Mouse (Mus musculus) CH12.LX (cell line): ENCODE results near the gene Carmil1. TPM values are rescaled to one million over a fixed set of nuclear protein-coding genes. Genes with fewer than 3 reads are reported as not detected.
"Not testable (repeated sequence)": the region's sequence is repeated elsewhere in the genome, so short reads cannot be mapped to it uniquely, and the experiment has no call there.

Source experiments
- DNase-seq: peaks from one replicate; pipeline ENCODE4 v3.0.0-alpha.2; 2013; ENCODE audit errors: extremely low read depth
- H3K27ac ChIP-seq: 2 replicates; pipeline ENCODE4 v1.5.1; 2012; ENCODE audit warnings: low read depth, mild to moderate bottlenecking, control low read depth, moderate library complexity; ENCODE audit not compliant: insufficient read depth
- H3K27me3 ChIP-seq: replicated peaks from 2 replicates; pipeline ENCODE3; 2012; ENCODE audit warnings: inconsistent platforms
- H3K36me3 ChIP-seq, 2 experiments: replicated peaks in 1 of 2; 2 replicates each; pipeline versions ENCODE3 to v1.6.1; 2012; ENCODE audit warnings: inconsistent platforms in 1 of 2, low read length in 1 of 2, mild to moderate bottlenecking in 1 of 2, mixed read lengths in 1 of 2, moderate library complexity in 1 of 2; ENCODE audit not compliant: control insufficient read depth in 1 of 2, insufficient read depth in 1 of 2
- H3K4me1 ChIP-seq, 2 experiments: 2 replicates each; pipeline ENCODE4 v1.6.1; 2012; ENCODE audit warnings: inconsistent platforms in 1 of 2, moderate library complexity in 1 of 2; ENCODE audit not compliant: insufficient read depth in 2 of 2, control insufficient read depth in 1 of 2
- H3K4me2 ChIP-seq: 2 replicates; pipeline ENCODE4 v1.6.1; 2012; ENCODE audit warnings: low read depth, mild to moderate bottlenecking, control low read depth; ENCODE audit not compliant: poor library complexity, insufficient read depth, severe bottlenecking
- H3K4me3 ChIP-seq, 3 experiments: fragments of 150-350 bp in 1 of 3; sonication (generic) in 1 of 3; replicated peaks in 1 of 3; 2 replicates each; pipeline versions ENCODE3 to v1.5.1; 2011 to 2012; ENCODE audit warnings: low read depth in 2 of 3, low read length in 2 of 3, mild to moderate bottlenecking in 2 of 3, moderate library complexity in 2 of 3, control low read depth in 1 of 3, improper control_type of control experiment in 1 of 3, inconsistent platforms in 1 of 3, mixed read lengths in 1 of 3; ENCODE audit not compliant: poor library complexity in 1 of 3
- H3K79me2 ChIP-seq: replicated peaks from 2 replicates; pipeline ENCODE4 v1.6.1; 2012; ENCODE audit warnings: mild to moderate bottlenecking, moderate library complexity; ENCODE audit not compliant: control insufficient read depth, poor library complexity, insufficient read depth, severe bottlenecking; ENCODE audit errors: extremely low read depth
- H3K9ac ChIP-seq: 2 replicates; pipeline ENCODE4 v1.6.1; 2012; ENCODE audit warnings: low read depth, mild to moderate bottlenecking, control low read depth, moderate library complexity; ENCODE audit not compliant: insufficient read depth
- H3K9me3 ChIP-seq: replicated peaks from 2 replicates; pipeline ENCODE3; 2012; ENCODE audit warnings: low read length, inconsistent platforms, mixed read lengths
- CHD1 ChIP-seq: IDR thresholded peaks from 2 replicates; pipeline ENCODE4 v1.6.1; 2012; ENCODE audit warnings: low read depth, low read length, improper control_type of control experiment, inconsistent platforms
- CHD2 ChIP-seq: IDR thresholded peaks from 2 replicates; pipeline ENCODE4 v1.6.1; 2011; ENCODE audit warnings: low read length, improper control_type of control experiment
- E2F4 ChIP-seq: IDR thresholded peaks from 2 replicates; pipeline ENCODE4 v1.6.1; 2011; ENCODE audit warnings: low read depth, low read length, improper control_type of control experiment; ENCODE audit not compliant: insufficient replicate concordance
- ELF1 ChIP-seq: IDR thresholded peaks from 2 replicates; pipeline ENCODE4 v1.6.1; 2014; ENCODE audit warnings: low read depth, mild to moderate bottlenecking, inconsistent platforms, low read length, improper control_type of control experiment
- KAT2A ChIP-seq: IDR thresholded peaks from 2 replicates; pipeline ENCODE4 v1.6.1; 2012; ENCODE audit warnings: low read length, improper control_type of control experiment, inconsistent platforms; ENCODE audit not compliant: insufficient replicate concordance
- MAFK ChIP-seq: IDR thresholded peaks from 2 replicates; pipeline ENCODE4 v1.6.1; 2011; ENCODE audit warnings: low read length, improper control_type of control experiment; ENCODE audit not compliant: insufficient replicate concordance
- MAX ChIP-seq: IDR thresholded peaks from 2 replicates; pipeline ENCODE4 v1.6.1; 2011; ENCODE audit warnings: low read length, improper control_type of control experiment
- MAZ ChIP-seq: IDR thresholded peaks from 2 replicates; pipeline ENCODE4 v1.6.1; 2012; ENCODE audit warnings: low read depth, mild to moderate bottlenecking, inconsistent platforms, low read length, improper control_type of control experiment, moderate library complexity
- MXI1 ChIP-seq: IDR thresholded peaks from 2 replicates; pipeline ENCODE4 v1.6.1; 2011; ENCODE audit warnings: mild to moderate bottlenecking, low read depth, low read length, improper control_type of control experiment
- MYC ChIP-seq: IDR thresholded peaks from 2 replicates; pipeline ENCODE4 v1.6.1; 2011; ENCODE audit warnings: low read depth, mild to moderate bottlenecking, improper control_type of control experiment, low read length
- NELFE ChIP-seq: IDR thresholded peaks from 2 replicates; pipeline ENCODE4 v1.6.1; 2011; ENCODE audit warnings: low read depth, low read length, improper control_type of control experiment
- NRF1 ChIP-seq: IDR thresholded peaks from 2 replicates; pipeline ENCODE4 v1.6.1; 2014; ENCODE audit warnings: low read depth, mild to moderate bottlenecking, inconsistent platforms, low read length, improper control_type of control experiment, moderate library complexity
- PAX5 ChIP-seq: IDR thresholded peaks from 2 replicates; pipeline ENCODE4 v1.6.1; 2012; ENCODE audit warnings: low read length, inconsistent platforms, mixed read lengths
- POLR2AphosphoS2 ChIP-seq: IDR thresholded peaks from 2 replicates; pipeline ENCODE4 v1.6.1; 2011; ENCODE audit warnings: low read depth, low read length, improper control_type of control experiment
- SIN3A ChIP-seq: IDR thresholded peaks from 2 replicates; pipeline ENCODE4 v1.6.1; 2012; ENCODE audit warnings: low read length, improper control_type of control experiment, inconsistent platforms
- TBP ChIP-seq: conservative IDR thresholded peaks from 2 replicates; pipeline ENCODE4 v1.6.1; 2011; ENCODE audit warnings: low read depth, low read length, improper control_type of control experiment
- TCF12 ChIP-seq: IDR thresholded peaks from 2 replicates; pipeline ENCODE4 v1.6.1; 2014; ENCODE audit warnings: low read depth, mild to moderate bottlenecking, inconsistent platforms, low read length, improper control_type of control experiment
- USF1 ChIP-seq: IDR thresholded peaks from 2 replicates; pipeline ENCODE4 v1.6.1; 2014; ENCODE audit warnings: low read depth, mild to moderate bottlenecking, inconsistent platforms, low read length, improper control_type of control experiment
- ZC3H11A ChIP-seq: IDR thresholded peaks from 2 replicates; pipeline ENCODE4 v1.6.1; 2012; ENCODE audit warnings: low read depth, mild to moderate bottlenecking, inconsistent platforms, low read length, improper control_type of control experiment
- ZKSCAN1 ChIP-seq: IDR thresholded peaks from 2 replicates; pipeline ENCODE4 v1.6.1; 2012; ENCODE audit warnings: low read depth, inconsistent platforms, low read length, improper control_type of control experiment, borderline replicate concordance
- ZMIZ1 ChIP-seq: IDR thresholded peaks from 2 replicates; pipeline ENCODE4 v1.6.1; 2012; ENCODE audit warnings: low read depth, mild to moderate bottlenecking, inconsistent platforms, low read length, improper control_type of control experiment
- dilution Hi-C: fragments of 300-500 bp; cut with MboI; formaldehyde crosslinking; loops from 2 replicates; pipeline ENCODE4 v1.14.3; 2020; ENCODE audit warnings: low sequenced_read_pairs; ENCODE audit not compliant: extremely low pct_unique_long_range_greater_than_20kb, extremely low pct_ligation_motif_present
- in situ Hi-C: fragments of 300-500 bp; cut with MboI; formaldehyde crosslinking; loops from 3 replicates; pipeline ENCODE4 v1.14.3; 2019; ENCODE audit warnings: low sequenced_read_pairs, low pct_ligation_motif_present, low pct_unique_long_range_greater_than_20kb, mixed read lengths
- polyA plus RNA-seq: library from polyadenylated mRNA; unstranded; fragments of >175 nt; gene quantifications from 2 replicates; pipeline ENCODE4 v1.2.1, GENCODE M21; 2012; ENCODE audit warnings: low read depth; ENCODE audit not compliant: insufficient read length
- total RNA-seq, 2 experiments: library from RNA; depleted of rRNA; stranded (reverse); fragments of 300-350 nt in 1 of 2; fragments of >200 nt in 1 of 2; gene quantifications; 2 replicates each; pipeline ENCODE4 v1.2.3; 2012 to 2014

Carmil1 gene
- total and polyA plus RNA-seq, 3 experiments, result 1.1 to 9.4 (median 7.2) TPM

DNA sequence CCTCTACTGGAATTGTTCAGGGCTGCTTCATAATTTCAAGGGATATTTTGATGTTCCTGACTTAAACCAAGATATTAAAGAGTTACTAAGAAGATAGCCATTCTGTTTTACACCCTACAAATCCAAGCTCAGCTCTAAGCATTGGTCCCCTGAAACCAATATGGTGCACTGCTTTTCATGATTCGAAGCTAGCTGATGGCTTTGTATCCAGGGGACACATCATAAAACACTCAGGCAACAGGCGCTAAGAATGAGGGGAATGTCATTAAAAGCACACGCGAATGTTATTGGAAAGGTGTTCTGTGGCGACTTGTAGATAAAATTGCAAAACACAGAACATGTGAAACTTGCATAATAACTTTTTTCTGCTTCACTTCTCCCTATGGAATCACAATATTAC, 174.8 kb downstream of the Carmil1 start:
- TF ChIP-seq MAFK, result no peak
- no peak for TF ChIP-seq MAZ
- TF ChIP-seq CHD2, result no peak
- no peak for TF ChIP-seq POLR2AphosphoS2
- no peak for TF ChIP-seq TCF12
- no peak for TF ChIP-seq MAX
- no peak for TF ChIP-seq CHD1
- no peak for TF ChIP-seq ZKSCAN1
- TF ChIP-seq NRF1, result no peak
- no peak for TF ChIP-seq SIN3A
- no peak for TF ChIP-seq ELF1
- no peak for TF ChIP-seq NELFE
- TF ChIP-seq TBP, result no peak
- no peak for TF ChIP-seq E2F4
- Histone ChIP-seq H3K27me3 (no peaks in the 10 kb centered on the region), H3K36me3 (peaks cover 0 to 17% of the 10 kb centered on the region in 2 experiments), H3K27ac (no peak overlapping the region), H3K4me1 (peaks cover 0 to 24% of the 10 kb centered on the region in 2 experiments; a peak in 2 of 4 replicates), H3K4me2 (no peak overlapping the region), H3K4me3 (no peak overlapping the region), H3K79me2 (no peaks in the 10 kb centered on the region), H3K9ac (no peak overlapping the region), H3K9me3 (no peaks in the 10 kb centered on the region)
- DNase-seq, result no peak
- dilution Hi-C loops (no loop called here), in situ Hi-C loops (no loop called here)

DNA sequence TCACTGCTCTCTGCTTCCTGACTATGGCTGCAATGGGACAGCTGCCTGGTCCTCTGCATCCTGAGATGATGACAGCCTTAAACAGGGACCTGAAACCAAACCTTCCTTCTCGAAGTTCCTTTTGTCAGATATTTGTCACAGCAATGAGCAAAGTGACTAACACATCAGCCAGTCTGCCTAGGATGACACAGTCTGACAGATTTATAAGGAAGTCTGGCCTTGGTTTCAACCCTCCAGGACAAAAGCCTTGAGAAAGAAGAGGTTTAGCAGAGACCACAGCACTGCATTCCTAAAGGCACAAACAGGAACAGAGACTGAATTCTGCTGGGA, 175.3 kb downstream of the Carmil1 start:
- Histone ChIP-seq H3K4me3 (no peak overlapping the region), H3K79me2 (no peaks in the 10 kb centered on the region), H3K36me3 (peaks cover 0 to 20% of the 10 kb centered on the region in 2 experiments), H3K27ac (no peak overlapping the region), H3K4me1 (peaks cover 0 to 24% of the 10 kb centered on the region in 2 experiments; a peak in 2 of 4 replicates), H3K4me2 (no peak overlapping the region), H3K9me3 (no peaks in the 10 kb centered on the region), H3K27me3 (no peaks in the 10 kb centered on the region), H3K9ac (no peak overlapping the region)
- dilution Hi-C loops (no loop called here), in situ Hi-C loops (no loop called here)
- DNase-seq, result no peak
- TF ChIP-seq MYC (no peak), ZKSCAN1 (no peak), MXI1 (no peak), ZC3H11A (no peak), ELF1 (no peak), MAFK (no peak), POLR2AphosphoS2 (no peak), USF1 (no peak), PAX5 (no peak), MAZ (no peak), ZMIZ1 (no peak), TBP (no peak), KAT2A (no peak)

DNA sequence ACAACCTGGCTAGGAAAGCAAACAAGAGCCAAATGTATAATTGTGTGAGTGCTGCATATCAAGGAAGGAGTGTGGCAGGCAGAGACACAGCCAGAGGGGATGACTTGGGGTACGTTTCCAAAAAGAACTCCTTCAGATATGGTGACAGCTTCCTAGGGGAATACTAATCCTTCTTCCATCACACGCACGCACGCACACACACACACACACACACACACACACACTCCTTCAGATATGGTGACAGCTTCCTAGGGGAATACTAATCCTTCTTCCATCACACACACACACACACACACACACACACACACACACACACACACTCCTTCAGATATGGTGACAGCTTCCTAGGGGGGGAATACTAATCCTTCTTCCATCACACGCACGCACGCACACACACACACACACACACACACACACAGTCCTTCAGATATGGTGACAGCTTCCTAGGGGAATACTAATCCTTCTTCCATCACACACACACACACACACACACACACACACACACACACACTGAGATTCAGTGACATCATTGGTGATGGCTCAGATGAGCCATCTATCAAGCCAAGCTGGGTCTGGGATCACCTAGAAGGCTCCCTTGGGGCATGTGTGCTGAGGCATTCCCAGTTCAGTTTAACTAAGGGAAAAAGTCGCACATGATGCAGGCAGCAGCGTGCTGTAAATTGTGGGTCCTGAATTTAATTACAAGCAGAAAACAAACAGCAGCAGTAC, 175.8 kb downstream of the Carmil1 start:
- dilution Hi-C loops, result not testable (repeated sequence)

More for the DNA sequence above, 175.8 kb downstream of the Carmil1 start:
- H3K27ac ChIP-seq, H3K79me2 ChIP-seq, H3K27me3 ChIP-seq, DNase-seq, H3K9me3 ChIP-seq, H3K4me3 ChIP-seq, H3K4me2 ChIP-seq, in situ Hi-C loops, H3K9ac ChIP-seq: not testable (repeated sequence)
- Histone ChIP-seq H3K4me1 (peaks cover 0 to 24% of the 10 kb centered on the region in 2 experiments; a peak in 2 of 4 replicates), H3K36me3 (peaks cover 0 to 20% of the 10 kb centered on the region in 2 experiments)
